Mouse (Mus musculus): Measurements from ENCODE around the gene Polr2l. TPM values are rescaled to one million over a fixed set of nuclear protein-coding genes. Genes with fewer than 3 reads are reported as not detected.

Polr2l gene
- polyA plus RNA-seq, 2 experiments = 32.1 to 61.0 TPM

DNA sequence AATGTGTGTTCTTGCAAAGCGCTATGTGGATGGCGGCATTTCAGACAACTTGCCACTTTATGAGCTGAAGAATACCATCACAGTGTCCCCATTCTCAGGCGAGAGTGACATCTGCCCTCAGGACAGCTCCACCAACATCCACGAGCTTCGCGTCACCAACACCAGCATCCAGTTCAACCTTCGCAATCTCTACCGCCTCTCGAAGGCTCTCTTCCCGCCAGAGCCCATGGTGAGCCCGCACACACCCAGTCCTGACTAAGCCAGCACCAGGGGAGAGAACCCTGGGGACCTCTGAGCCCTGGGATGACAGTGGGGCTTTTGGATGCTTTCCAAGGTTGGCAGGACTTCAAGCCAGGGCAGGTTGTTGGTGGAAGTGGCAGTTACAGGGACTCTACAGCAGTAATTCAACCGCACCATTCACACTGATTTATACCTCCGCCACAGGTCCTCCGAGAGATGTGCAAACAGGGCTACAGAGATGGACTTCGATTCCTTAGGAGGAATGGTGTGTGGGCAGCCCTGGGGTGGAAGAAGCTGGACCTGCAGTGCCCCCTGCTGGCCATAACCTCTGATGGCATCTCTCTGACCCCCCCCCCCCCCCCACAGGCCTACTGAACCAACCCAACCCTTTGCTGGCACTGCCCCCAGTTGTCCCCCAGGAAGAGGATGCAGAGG, 16.8 kb downstream of the Polr2l start:
- 72% methylated on average over 15 of the region's 15 CpGs for WGBS
- Histone ChIP-seq H3K4me2 (replicated peaks; ENCODE audit: low read depth, low read length, severe bottlenecking) (no peak overlapping the region), H3K4me3 (replicated peaks; ENCODE audit: low read length) (no peak overlapping the region), H3K36me3 (ENCODE audit: control insufficient read depth, insufficient read depth, low read length) (peaks cover 7% of the 10 kb centered on the region), H3K9me3 (ENCODE audit: control insufficient read depth, low read length) (no peaks in the 10 kb centered on the region), H3K27me3 (ENCODE audit: control insufficient read depth, insufficient read depth, low read length) (peaks cover 26% of the 10 kb centered on the region), H3K27ac (replicated peaks; ENCODE audit: low read depth, low read length) (no peak overlapping the region), H3K9ac (ENCODE audit: low read depth, low read length, severe bottlenecking) (no peak overlapping the region), H3K4me1 (ENCODE audit: control insufficient read depth, insufficient read depth, low read length) (peaks cover 13% of the 10 kb centered on the region; the same call in 1 of the 2 replicates)
- DNase-seq (ENCODE audit: low spot score) (no peak), ATAC-seq (ENCODE audit: low FRiP score, low read depth) (no peak)
- TF ChIP-seq POLR2A (IDR thresholded peaks at IDR 0.05; ENCODE audit: borderline replicate concordance, extremely low read depth, insufficient read depth, insufficient read length) = no peak

DNA sequence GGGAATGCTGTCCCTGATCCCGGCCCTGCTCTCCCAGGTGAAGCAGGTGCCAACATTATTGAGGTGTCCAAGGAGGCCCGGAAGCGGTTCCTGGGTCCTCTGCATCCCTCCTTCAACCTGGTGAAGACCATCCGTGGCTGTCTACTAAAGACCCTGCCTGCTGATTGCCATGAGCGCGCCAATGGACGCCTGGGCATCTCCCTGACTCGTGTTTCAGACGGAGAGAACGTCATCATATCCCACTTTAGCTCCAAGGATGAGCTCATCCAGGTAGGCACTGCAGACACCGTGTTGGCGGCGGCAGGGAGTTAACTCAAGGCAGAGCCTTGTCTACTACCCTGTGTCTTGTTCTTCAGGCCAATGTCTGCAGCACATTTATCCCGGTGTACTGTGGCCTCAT, 17.7 kb downstream of the Polr2l start:
- ATAC-seq (ENCODE audit: low FRiP score, low read depth) = no peak
- peaks cover 9% of the 10 kb centered on the region for H3K36me3 ChIP-seq (ENCODE audit: control insufficient read depth, insufficient read depth, low read length)
- H3K4me3 ChIP-seq (replicated peaks; ENCODE audit: low read length) = no peak overlapping the region
- peaks cover 13% of the 10 kb centered on the region; the same call in 1 of the 2 replicates for H3K4me1 ChIP-seq (ENCODE audit: control insufficient read depth, insufficient read depth, low read length)
- H3K27me3 ChIP-seq (ENCODE audit: control insufficient read depth, insufficient read depth, low read length) = peaks cover 17% of the 10 kb centered on the region
- no peak overlapping the region for H3K4me2 ChIP-seq (replicated peaks; ENCODE audit: low read depth, low read length, severe bottlenecking)
- no peak overlapping the region for H3K27ac ChIP-seq (replicated peaks; ENCODE audit: low read depth, low read length)
- H3K9ac ChIP-seq (ENCODE audit: low read depth, low read length, severe bottlenecking) = no peak overlapping the region
- no peak for DNase-seq (ENCODE audit: low spot score)
- no peaks in the 10 kb centered on the region for H3K9me3 ChIP-seq (ENCODE audit: control insufficient read depth, low read length)
- 93% methylated on average over 14 of the region's 14 CpGs for WGBS
- TF ChIP-seq POLR2A (IDR thresholded peaks at IDR 0.05; ENCODE audit: borderline replicate concordance, extremely low read depth, insufficient read depth, insufficient read length) = no peak

GRCm38 (mm10) chr7:141456739-141457138, 18.2 kb downstream of the Polr2l start:
- no peak for TF ChIP-seq POLR2A (IDR thresholded peaks at IDR 0.05; ENCODE audit: borderline replicate concordance, extremely low read depth, insufficient read depth, insufficient read length)
- H3K36me3 ChIP-seq (ENCODE audit: control insufficient read depth, insufficient read depth, low read length) = peaks cover 14% of the 10 kb centered on the region
- peaks cover 8% of the 10 kb centered on the region; the same call in 1 of the 2 replicates for H3K4me1 ChIP-seq (ENCODE audit: control insufficient read depth, insufficient read depth, low read length)
- H3K27me3 ChIP-seq (ENCODE audit: control insufficient read depth, insufficient read depth, low read length) = peaks cover 12% of the 10 kb centered on the region
- no peak overlapping the region for H3K9ac ChIP-seq (ENCODE audit: low read depth, low read length, severe bottlenecking)
- no peaks in the 10 kb centered on the region for H3K9me3 ChIP-seq (ENCODE audit: control insufficient read depth, low read length)
- no peak overlapping the region for H3K27ac ChIP-seq (replicated peaks; ENCODE audit: low read depth, low read length)
- DNase-seq (ENCODE audit: low spot score) (no peak), ATAC-seq (ENCODE audit: low FRiP score, low read depth) (no peak)
- H3K4me2 ChIP-seq (replicated peaks; ENCODE audit: low read depth, low read length, severe bottlenecking) = no peak overlapping the region
- WGBS = 87% methylated on average over 6 of the region's 6 CpGs
- H3K4me3 ChIP-seq (replicated peaks; ENCODE audit: low read length) = no peak overlapping the region

- no peak overlapping the region for H3K27ac ChIP-seq (replicated peaks; ENCODE audit: low read depth, low read length)
- peak overlapping the region; percentile 56 for H3K9ac ChIP-seq (ENCODE audit: low read depth, low read length, severe bottlenecking)
- peaks cover 24% of the 10 kb centered on the region for H3K36me3 ChIP-seq (ENCODE audit: control insufficient read depth, insufficient read depth, low read length)
- no peak for TF ChIP-seq POLR2A (IDR thresholded peaks at IDR 0.05; ENCODE audit: borderline replicate concordance, extremely low read depth, insufficient read depth, insufficient read length)
- no peak for DNase-seq (ENCODE audit: low spot score)
- peak overlapping the region; percentile 92 for H3K4me2 ChIP-seq (replicated peaks; ENCODE audit: low read depth, low read length, severe bottlenecking)
- H3K9me3 ChIP-seq (ENCODE audit: control insufficient read depth, low read length) = no peaks in the 10 kb centered on the region
- H3K4me3 ChIP-seq (replicated peaks; ENCODE audit: low read length) = peak overlapping the region; percentile 57
- WGBS = 1% methylated on average over 23 of the region's 23 CpGs
- H3K27me3 ChIP-seq (ENCODE audit: control insufficient read depth, insufficient read depth, low read length) = peaks cover 2% of the 10 kb centered on the region
- ATAC-seq (ENCODE audit: low FRiP score, low read depth) = no peak
- 0 out of 2 replicates have a peak, but pooled peaks cover 6% of the 10 kb centered on the region for H3K4me1 ChIP-seq (ENCODE audit: control insufficient read depth, insufficient read depth, low read length)
Measured at GRCm38 (mm10) chr7:141455610-141456314, 19.2 kb downstream of the Polr2l start.

DNA sequence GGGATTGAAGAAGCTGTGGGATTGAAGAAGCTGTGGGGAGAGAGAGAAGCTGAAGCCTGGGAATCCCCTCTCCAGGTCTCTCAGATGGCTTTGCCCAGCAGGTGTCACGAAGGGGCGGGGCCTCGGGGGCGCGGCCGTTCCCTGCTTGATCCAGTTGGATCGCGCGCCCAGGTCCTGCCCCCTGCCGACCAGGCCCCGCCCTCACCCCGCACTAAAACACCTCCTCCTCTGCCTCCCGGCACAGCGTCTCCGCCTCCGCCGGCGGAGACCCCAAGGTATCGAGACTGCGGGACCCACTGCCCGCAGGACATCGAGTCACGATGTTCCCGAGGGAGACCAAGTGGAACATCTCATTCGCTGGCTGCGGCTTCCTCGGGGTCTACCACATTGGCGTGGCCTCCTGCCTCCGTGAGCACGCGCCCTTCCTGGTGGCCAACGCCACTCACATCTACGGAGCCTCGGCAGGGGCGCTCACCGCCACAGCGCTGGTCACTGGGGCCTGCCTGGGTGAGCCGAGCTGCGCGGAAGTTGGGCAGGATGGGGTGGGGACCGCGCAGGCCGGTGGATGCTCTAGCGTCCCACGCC, 19.9 kb downstream of the Polr2l start, which contains the start of gene Pnpla2:
Pnpla2 (plus strand) TSS at position 232 of the 585 bp plus-strand sequence.
- TF ChIP-seq POLR2A (IDR thresholded peaks at IDR 0.05; ENCODE audit: borderline replicate concordance, extremely low read depth, insufficient read depth, insufficient read length) = peak; percentile 69; the same call in 1 of the 2 replicates
- DNase-seq (ENCODE audit: low spot score) = peak; percentile 90
- Histone ChIP-seq H3K9ac (ENCODE audit: low read depth, low read length, severe bottlenecking) (peak within 1 kb of the TSS; percentile 56), H3K4me2 (replicated peaks; ENCODE audit: low read depth, low read length, severe bottlenecking) (peak within 1 kb of the TSS; percentile 92), H3K4me3 (replicated peaks; ENCODE audit: low read length) (peak within 1 kb of the TSS; percentile 57), H3K9me3 (ENCODE audit: control insufficient read depth, low read length) (no peaks in the 10 kb centered on the region), H3K27ac (replicated peaks; ENCODE audit: low read depth, low read length) (no peak within 1 kb of the TSS), H3K27me3 (ENCODE audit: control insufficient read depth, insufficient read depth, low read length) (no peaks in the 10 kb centered on the region), H3K4me1 (ENCODE audit: control insufficient read depth, insufficient read depth, low read length) (0 out of 2 replicates have a peak, but pooled peaks cover 6% of the 10 kb centered on the region), H3K36me3 (ENCODE audit: control insufficient read depth, insufficient read depth, low read length) (peaks cover 31% of the 10 kb centered on the region)
- WGBS = 3% methylated on average over 45 of the region's 45 CpGs
- peak; percentile 87 for ATAC-seq (ENCODE audit: low FRiP score, low read depth)
